Mouse (Mus musculus) heart, adult 10 weeks (tissue): ENCODE measurements around the gene Nuf2. TPM values are rescaled to one million over a fixed set of nuclear protein-coding genes. Genes with fewer than 3 reads are reported as not detected.

Experiments used
- polyA plus RNA-seq: library from polyadenylated mRNA; stranded (reverse); fragments of 350-450 nt; fragmentation: Illumina TruSeq; extraction: RNeasy Lipid Tissue Mini Kit (QIAGEN cat#74804); gene quantifications from one replicate; pipeline ENCODE4 v1.2.3, GENCODE M21; 2014; ENCODE audit warnings: low read depth, low replicate concordance

Gene Nuf2
- 0.73 TPM for polyA plus RNA-seq

DNA sequence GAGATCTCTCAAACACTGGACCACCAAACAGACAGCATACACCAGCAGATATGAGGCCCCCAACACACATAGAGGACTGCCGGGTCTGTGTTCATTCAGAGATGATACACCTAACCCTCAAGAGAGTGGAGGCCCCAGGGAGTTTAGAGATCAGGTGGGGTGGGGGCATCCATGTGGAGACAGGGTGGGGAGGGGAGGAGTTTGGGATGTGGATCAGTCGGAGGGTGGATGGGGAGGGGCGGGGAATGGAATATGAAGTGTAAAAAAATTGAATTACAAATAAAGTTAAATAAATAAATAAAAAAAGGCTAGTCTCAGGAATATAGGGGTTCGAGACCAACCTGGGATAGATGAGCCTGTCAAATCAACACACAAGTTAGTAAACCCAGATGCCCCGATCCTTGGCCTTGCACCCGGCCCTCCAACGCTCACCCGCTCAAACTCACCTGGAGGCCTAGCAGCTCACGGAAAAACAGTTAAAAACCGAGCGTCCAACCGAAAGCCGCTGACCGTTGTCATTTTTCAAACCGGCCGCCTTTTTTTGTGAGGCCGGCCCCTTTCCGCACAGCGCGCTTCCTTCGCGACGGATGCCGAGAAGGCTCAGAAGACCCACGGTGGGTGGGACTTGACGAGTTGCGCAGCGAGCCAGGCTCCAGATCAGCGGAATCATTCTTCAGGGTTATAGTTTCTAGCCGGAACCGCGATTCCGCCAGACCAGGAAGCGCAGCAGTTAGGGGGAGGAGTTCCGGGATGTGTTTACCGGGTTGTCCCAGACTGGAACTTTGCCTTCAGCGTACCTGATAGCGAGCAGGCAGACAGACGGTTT is at the start of gene Nuf2:
Nuf2 (minus strand) TSS at position 589 of the 826 bp plus-strand sequence.

Other genes with a start within 250 kb of the Nuf2 start
- gene Rgs5, start 124.0 kb upstream of the Nuf2 start, polyA plus RNA-seq = 323 TPM
- 17.6 TPM for gene Rgs4, start 216.2 kb upstream of the Nuf2 start, polyA plus RNA-seq